Mouse (Mus musculus): ENCODE measurements at regions not wholly inside any gene's neighbourhood (a gene's known extent, or its start where the extent isn't known, plus 50 kb on each side); places are given as distances from the start of the nearest gene placed in this dataset.

- intact Hi-C loops (cut with DNase I), result no loop called here
- no peak for DNase-seq (ENCODE audit: extremely low spot score in 1 of 2, low spot score in 2 of 2)
These were observed 271.9 kb upstream of the Mettl25 start for GRCm38 (mm10) chr10:106113083-106113482.

- intact Hi-C loops (cut with DNase I), result no loop called here
- no peak for DNase-seq (ENCODE audit: extremely low spot score in 1 of 2, low spot score in 2 of 2)
These were observed 273.7 kb upstream of the Mettl25 start for GRCm38 (mm10) chr10:106114743-106115486.

- intact Hi-C loops (cut with DNase I), result no loop called here
- DNase-seq (ENCODE audit: extremely low spot score in 1 of 2, low spot score in 2 of 2), result no peak
These were observed 280.6 kb upstream of the Mettl25 start for GRCm38 (mm10) chr10:106121826-106122225.

GRCm38 (mm10) chr10:106122952-106123351 is 281.8 kb upstream of the Mettl25 start:
- peak in 1 of 2 experiments; percentile 10 for DNase-seq (ENCODE audit: extremely low spot score in 1 of 2, low spot score in 2 of 2)
- intact Hi-C loops (cut with DNase I), result no loop called here

GRCm38 (mm10) chr10:106172131-106172530 is 298.0 kb upstream of the Ppfia2 start:
- intact Hi-C loops (cut with DNase I), result no loop called here
- DNase-seq (ENCODE audit: extremely low spot score in 1 of 2, low spot score in 2 of 2), result no peak

GRCm38 (mm10) chr10:106174433-106174832 is 295.7 kb upstream of the Ppfia2 start:
- no peak for DNase-seq (ENCODE audit: extremely low spot score in 1 of 2, low spot score in 2 of 2)
- intact Hi-C loops (cut with DNase I), result no loop called here

- intact Hi-C loops (cut with DNase I), result no loop called here
- no peak for DNase-seq (ENCODE audit: extremely low spot score in 1 of 2, low spot score in 2 of 2)
These were observed 290.5 kb upstream of the Ppfia2 start for GRCm38 (mm10) chr10:106179651-106180050.

GRCm38 (mm10) chr10:106202566-106202965 is 267.6 kb upstream of the Ppfia2 start:
- DNase-seq (ENCODE audit: extremely low spot score in 1 of 2, low spot score in 2 of 2), result no peak
- intact Hi-C loops (cut with DNase I), result no loop called here

GRCm38 (mm10) chr10:106224251-106224650 is 245.9 kb upstream of the Ppfia2 start:
- no peak for DNase-seq (ENCODE audit: extremely low spot score in 1 of 2, low spot score in 2 of 2)

GRCm38 (mm10) chr10:106242180-106242579 is 228.0 kb upstream of the Ppfia2 start:
- no peak for DNase-seq (ENCODE audit: extremely low spot score in 1 of 2, low spot score in 2 of 2)
- intact Hi-C loops (cut with DNase I), result no loop called here

More at GRCm38 (mm10) chr10:106224251-106224650, 245.9 kb upstream of the Ppfia2 start:
- intact Hi-C loops (cut with DNase I), result no loop called here

GRCm38 (mm10) chr10:106254106-106254505 is 216.0 kb upstream of the Ppfia2 start:
- intact Hi-C loops (cut with DNase I), result no loop called here
- no peak for DNase-seq (ENCODE audit: extremely low spot score in 1 of 2, low spot score in 2 of 2)

- DNase-seq (ENCODE audit: extremely low spot score in 1 of 2, low spot score in 2 of 2), result peak in 1 of 2 experiments; percentile 43
These were observed 210.3 kb upstream of the Ppfia2 start for GRCm38 (mm10) chr10:106259811-106260210.

GRCm38 (mm10) chr10:106273335-106273734 is 196.8 kb upstream of the Ppfia2 start:
- DNase-seq (ENCODE audit: extremely low spot score in 1 of 2, low spot score in 2 of 2), result no peak
- intact Hi-C loops (cut with DNase I), result no loop called here

More at GRCm38 (mm10) chr10:106259811-106260210, 210.3 kb upstream of the Ppfia2 start:
- intact Hi-C loops (cut with DNase I), result no loop called here

GRCm38 (mm10) chr10:106289951-106290350 is 180.2 kb upstream of the Ppfia2 start:
- DNase-seq (ENCODE audit: extremely low spot score in 1 of 2, low spot score in 2 of 2), result no peak
- intact Hi-C loops (cut with DNase I), result no loop called here

GRCm38 (mm10) chr10:106290736-106291135 is 179.4 kb upstream of the Ppfia2 start:
- intact Hi-C loops (cut with DNase I), result no loop called here
- no peak for DNase-seq (ENCODE audit: extremely low spot score in 1 of 2, low spot score in 2 of 2)

GRCm38 (mm10) chr10:106295501-106295900 is 174.6 kb upstream of the Ppfia2 start:
- intact Hi-C loops (cut with DNase I), result no loop called here
- DNase-seq (ENCODE audit: extremely low spot score in 1 of 2, low spot score in 2 of 2), result no peak

- intact Hi-C loops (cut with DNase I), result no loop called here
- no peak for DNase-seq (ENCODE audit: extremely low spot score in 1 of 2, low spot score in 2 of 2)
These were observed 135.0 kb upstream of the Ppfia2 start for GRCm38 (mm10) chr10:106335166-106335565.

GRCm38 (mm10) chr10:106351663-106352062 is 118.5 kb upstream of the Ppfia2 start:
- intact Hi-C loops (cut with DNase I), result no loop called here
- no peak for DNase-seq (ENCODE audit: extremely low spot score in 1 of 2, low spot score in 2 of 2)

GRCm38 (mm10) chr10:106375653-106376052 is 94.5 kb upstream of the Ppfia2 start:
- no peak for DNase-seq (ENCODE audit: extremely low spot score in 1 of 2, low spot score in 2 of 2)
- intact Hi-C loops (cut with DNase I), result no loop called here

GRCm38 (mm10) chr10:106376161-106376560 is 94.0 kb upstream of the Ppfia2 start:
- intact Hi-C loops (cut with DNase I), result no loop called here
- no peak for DNase-seq (ENCODE audit: extremely low spot score in 1 of 2, low spot score in 2 of 2)

- intact Hi-C loops (cut with DNase I), result no loop called here
These were observed 89.5 kb upstream of the Ppfia2 start for GRCm38 (mm10) chr10:106380628-106381027.

More at GRCm38 (mm10) chr10:106380628-106381027, 89.5 kb upstream of the Ppfia2 start:
- peak in 1 of 2 experiments; percentile 19 for DNase-seq (ENCODE audit: extremely low spot score in 1 of 2, low spot score in 2 of 2)

Data from left cerebral cortex, postnatal 10 days (tissue).